Mouse (Mus musculus): ENCODE results near the gene Camk2b.

DNA sequence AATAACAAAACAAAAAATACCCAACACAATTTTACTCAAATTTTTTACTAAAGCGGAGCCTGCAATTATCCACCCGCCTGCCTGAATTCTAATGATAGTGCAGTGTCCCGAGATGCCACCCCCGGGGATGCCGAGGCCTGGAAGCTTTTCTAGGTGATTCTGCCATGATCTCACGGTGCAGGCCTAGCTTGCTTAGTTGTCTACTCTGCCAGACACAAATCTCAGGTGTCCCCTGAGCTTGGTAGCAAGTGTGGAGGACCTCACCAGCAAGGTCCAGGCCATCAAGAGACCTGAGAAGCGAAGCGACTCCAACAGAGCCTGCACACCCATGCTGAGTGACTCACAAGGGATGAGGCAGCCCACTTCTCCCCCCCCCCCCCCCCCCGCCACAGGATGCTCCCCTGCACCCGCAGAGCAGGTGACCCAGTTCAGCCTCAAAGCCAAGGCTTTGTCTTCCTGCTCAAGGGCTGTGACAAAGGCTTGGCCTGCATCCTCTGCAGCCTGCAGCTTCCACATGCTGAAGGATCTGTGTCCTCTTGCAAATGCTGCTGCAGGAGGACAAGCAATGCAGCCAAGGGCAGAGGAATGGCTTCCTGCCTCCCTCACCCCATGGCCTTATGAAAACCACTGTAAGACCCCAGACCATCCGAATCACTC lies 48.5 kb downstream of the Camk2b start:
- TF ChIP-seq CTCF (IDR thresholded peaks at IDR 0.05; ENCODE audit: insufficient read depth, low read length): no peak
- no peak for TF ChIP-seq POLR2A (IDR thresholded peaks at IDR 0.05; ENCODE audit: borderline replicate concordance, extremely low read depth, low read depth, low read length)

All from lung, adult 2 months (tissue).